In the genomic region with DNA sequence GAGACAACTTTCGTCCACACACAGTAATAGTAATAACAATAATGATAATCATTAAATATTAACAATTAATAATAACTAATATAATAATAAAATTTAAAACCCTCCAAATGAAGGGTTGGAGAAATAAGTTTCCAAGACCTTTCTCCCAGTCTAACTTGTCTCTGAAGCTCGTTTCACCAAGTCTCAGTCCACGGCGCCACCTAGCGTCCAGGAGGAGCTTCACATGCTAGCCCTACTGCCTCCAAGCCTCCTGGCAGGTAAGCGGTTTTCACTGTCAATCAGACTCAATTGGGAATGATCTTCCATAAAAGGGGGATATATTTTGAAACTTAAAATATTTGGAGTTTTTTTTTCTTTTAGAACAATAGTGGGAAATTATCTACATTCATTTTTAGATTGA, we compare ENCODE assay signal across 8 mouse cellular contexts. TPM values are rescaled to one million over a fixed set of nuclear protein-coding genes. Genes with fewer than 3 reads are reported as not detected.
DNase-seq lines count a peak whose midpoint lies in the region; ATAC-seq lines count a peak whose summit lies in the region.

No protein-coding gene starts in this region.

- no peaks in the 10 kb centered on the region for H3K27me3 ChIP-seq in heart, embryonic 16.5 days (ENCODE audit: control insufficient read depth, insufficient read depth, low read length)
- no peaks in the 10 kb centered on the region for H3K27me3 ChIP-seq in liver, embryonic 15.5 days
- H3K27me3 ChIP-seq in neural tube, embryonic 11.5 days (ENCODE audit: control insufficient read depth, insufficient read depth, low read length), result no peaks in the 10 kb centered on the region
- no peaks in the 10 kb centered on the region for H3K27me3 ChIP-seq in stomach, embryonic 16.5 days (ENCODE audit: control insufficient read depth, insufficient read depth, low read length)

- peak overlapping the region; percentile 58 for H3K9ac ChIP-seq in heart, embryonic 16.5 days (ENCODE audit: low read length)
- H3K9ac ChIP-seq in liver, embryonic 15.5 days, result no peak overlapping the region
- no peak overlapping the region for H3K9ac ChIP-seq in neural tube, embryonic 11.5 days (ENCODE audit: low read length)
- no peak overlapping the region for H3K9ac ChIP-seq in stomach, embryonic 16.5 days (ENCODE audit: low read length)

- H3K9me3 ChIP-seq in heart, embryonic 16.5 days (replicated peaks; ENCODE audit: control insufficient read depth, low read length), result no peaks in the 10 kb centered on the region
- H3K9me3 ChIP-seq in liver, embryonic 15.5 days (replicated peaks), result no peaks in the 10 kb centered on the region
- no peaks in the 10 kb centered on the region for H3K9me3 ChIP-seq in neural tube, embryonic 11.5 days (ENCODE audit: control insufficient read depth, low read length)
- no peaks in the 10 kb centered on the region for H3K9me3 ChIP-seq in stomach, embryonic 16.5 days (replicated peaks; ENCODE audit: control insufficient read depth, low read length)

- peak overlapping the region; percentile 40 for H3K4me3 ChIP-seq in heart, embryonic 16.5 days (ENCODE audit: low read length)
- H3K4me3 ChIP-seq in liver, embryonic 15.5 days (replicated peaks), result peak overlapping the region; percentile 45
- H3K4me3 ChIP-seq in neural tube, embryonic 11.5 days (ENCODE audit: low read depth, low read length), result no peak overlapping the region
- peak overlapping the region; percentile 28; the same call in 1 of the 2 replicates for H3K4me3 ChIP-seq in stomach, embryonic 16.5 days (replicated peaks; ENCODE audit: low read length)

- no peaks in the 10 kb centered on the region for H3K36me3 ChIP-seq in heart, embryonic 16.5 days (ENCODE audit: control insufficient read depth, insufficient read depth)
- no peaks in the 10 kb centered on the region for H3K36me3 ChIP-seq in liver, embryonic 15.5 days (replicated peaks)
- H3K36me3 ChIP-seq in neural tube, embryonic 11.5 days (ENCODE audit: control insufficient read depth, insufficient read depth, low read length), result no peaks in the 10 kb centered on the region
- H3K36me3 ChIP-seq in stomach, embryonic 16.5 days (ENCODE audit: control insufficient read depth, insufficient read depth, low read length), result no peaks in the 10 kb centered on the region

- peak overlapping the region; percentile 63 for H3K4me2 ChIP-seq in heart, embryonic 16.5 days (ENCODE audit: low read depth, low read length)
- peak overlapping the region; percentile 64 for H3K4me2 ChIP-seq in liver, embryonic 15.5 days
- no peak overlapping the region for H3K4me2 ChIP-seq in neural tube, embryonic 11.5 days (ENCODE audit: low read depth)
- H3K4me2 ChIP-seq in stomach, embryonic 16.5 days (ENCODE audit: low read depth, low read length), result peak overlapping the region; percentile 49

- no peaks in the 10 kb centered on the region for H3K4me1 ChIP-seq in heart, embryonic 16.5 days (ENCODE audit: control insufficient read depth, insufficient read depth, low read length)
- H3K4me1 ChIP-seq in liver, embryonic 15.5 days (replicated peaks), result peaks cover 40% of the 10 kb centered on the region
- no peaks in the 10 kb centered on the region for H3K4me1 ChIP-seq in neural tube, embryonic 11.5 days (ENCODE audit: control insufficient read depth, insufficient read depth, low read length)
- H3K4me1 ChIP-seq in stomach, embryonic 16.5 days (ENCODE audit: control insufficient read depth, insufficient read depth, low read length), result no peaks in the 10 kb centered on the region

- 7% methylated on average over 6 of the region's 6 CpGs for WGBS in heart, embryonic 16.5 days
- 6% methylated on average over 6 of the region's 6 CpGs for WGBS in liver, embryonic 15.5 days (ENCODE audit: insufficient replicate concordance)
- 15% methylated on average over 6 of the region's 6 CpGs for WGBS in neural tube, embryonic 11.5 days
- WGBS in stomach, embryonic 16.5 days, result 12% methylated on average over 6 of the region's 6 CpGs

- peak; percentile 93 for DNase-seq in CD4-positive, CD25-positive, alpha-beta regulatory T cell, adult 2 months (ENCODE audit: low read depth, low spot score)
- peak; percentile 46 for DNase-seq in brain, embryonic 18.5 days (ENCODE audit: low read depth, low spot score)
- peak; percentile 88 to 89 for DNase-seq in kidney, postnatal 25 days
- DNase-seq in neural tube, embryonic 11.5 days (ENCODE audit: low spot score), result peak; percentile 73

- no peak overlapping the region for H3K27ac ChIP-seq in heart, embryonic 16.5 days (ENCODE audit: low read length)
- H3K27ac ChIP-seq in liver, embryonic 15.5 days (replicated peaks), result 0 out of 2 replicates have a peak overlapping the region, but pooled peaks have one; percentile 14
- no peak overlapping the region for H3K27ac ChIP-seq in neural tube, embryonic 11.5 days (ENCODE audit: low read depth, low read length)
- H3K27ac ChIP-seq in stomach, embryonic 16.5 days (ENCODE audit: low read length), result no peak overlapping the region

- ATAC-seq in erythroid progenitor cell, adult 5-6 weeks (replicated peaks; ENCODE audit: low FRiP score, poor library complexity, severe bottlenecking), result peak; percentile 85
- peak; percentile 69; the same call in 1 of the 2 replicates for ATAC-seq in heart, embryonic 16.5 days (replicated peaks; ENCODE audit: extremely low read depth, insufficient read depth, low FRiP score)
- ATAC-seq in liver, embryonic 15.5 days (ENCODE audit: insufficient read depth), result no peak
- no peak for ATAC-seq in neural tube, embryonic 11.5 days (ENCODE audit: insufficient read depth, low FRiP score, low TSS enrichment)
- ATAC-seq in stomach, embryonic 16.5 days (ENCODE audit: insufficient read depth, low FRiP score), result no peak

RNA-seq across cellular contexts. Expression of a gene that starts 20.6 kb away (rescaled TPM):
- 4.3 and 5.9 TPM in 2 replicates for total RNA-seq in erythroid progenitor cell, adult 5-6 weeks (2015; ENCODE audit: low replicate concordance)
- total RNA-seq in erythroid progenitor cell, adult 5-6 weeks (2017; ENCODE audit: low replicate concordance), result 1.9 and 2.3 TPM in 2 replicates
- 6.7 and 6.9 TPM in 2 replicates for polyA plus RNA-seq in heart, embryonic 16.5 days (2015; fragmentation: Nextera tagmentation; extraction: Ambion mirVana)
- polyA plus RNA-seq in liver, embryonic 15.5 days (2015; fragmentation: Nextera tagmentation; extraction: Ambion mirVana), result 2.7 TPM in 2 replicates
- polyA plus RNA-seq in neural tube, embryonic 11.5 days (2014; fragmentation: Nextera tagmentation; extraction: Ambion mirVana), result 14.4 and 15.2 TPM in 2 replicates
- 11.1 and 11.6 TPM in 2 replicates for polyA plus RNA-seq in stomach, embryonic 16.5 days (2015; fragmentation: Nextera tagmentation; extraction: Ambion mirVana)

Comparison
In these comparisons a context has a peak if more than half of its experiments do, and no peak if none do; other contexts are left out.
1. ATAC-seq: peak in erythroid progenitor cell, adult 5-6 weeks (single experiment) and heart, embryonic 16.5 days (single experiment); none in liver, embryonic 15.5 days (single experiment), neural tube, embryonic 11.5 days (single experiment) and stomach, embryonic 16.5 days (single experiment).
2. Peak in every context shown above with its lines, with median percentiles within 50 percentile points of each other: DNase-seq.